Mouse (Mus musculus): Measurements from ENCODE around the gene Sos2. TPM values are rescaled to one million over a fixed set of nuclear protein-coding genes. Genes with fewer than 3 reads are reported as not detected.
"Not testable (repeated sequence)": the region's sequence is repeated elsewhere in the genome, so short reads cannot be mapped to it uniquely, and the experiment has no call there.

Sos2 gene
- polyA plus RNA-seq, 1 experiment from 2014 or later, result 3.3 TPM

GRCm38 (mm10) chr12:69682065-69682787 lies 574 bp upstream of the Sos2 start:
- under 1% methylated on average over 41 of the region's 54 CpGs for WGBS (ENCODE audit: insufficient replicate concordance)
- H3K27ac ChIP-seq (ENCODE audit: low read length), result peak overlapping the region; percentile 97
- peak overlapping the region; percentile 98 for H3K4me3 ChIP-seq (ENCODE audit: low read depth, low read length)
- ATAC-seq (ENCODE audit: low read depth), result peak; percentile 85
- peak overlapping the region; percentile 98 for H3K9ac ChIP-seq (ENCODE audit: low read depth, low read length)
- no peaks in the 10 kb centered on the region for H3K9me3 ChIP-seq (replicated peaks; ENCODE audit: control insufficient read depth, low read length)
- H3K27me3 ChIP-seq (ENCODE audit: control insufficient read depth, insufficient read depth, low read depth, low read length), result no peaks in the 10 kb centered on the region
- no peaks in the 10 kb centered on the region for H3K36me3 ChIP-seq (ENCODE audit: control insufficient read depth, insufficient read depth)
- peaks cover 17% of the 10 kb centered on the region for H3K4me1 ChIP-seq (ENCODE audit: control insufficient read depth, low read depth, low read length)
- peak overlapping the region; percentile 81 for H3K4me2 ChIP-seq (ENCODE audit: low read depth, low read length)

GRCm38 (mm10) chr12:69680635-69681565 lies 752 bp downstream of the Sos2 start:
- Histone ChIP-seq H3K9me3 (replicated peaks; ENCODE audit: control insufficient read depth, low read length) (no peaks in the 10 kb centered on the region), H3K9ac (ENCODE audit: low read depth, low read length) (peak overlapping the region; percentile 98), H3K4me1 (ENCODE audit: control insufficient read depth, low read depth, low read length) (peaks cover 20% of the 10 kb centered on the region), H3K4me2 (ENCODE audit: low read depth, low read length) (peak overlapping the region; percentile 81), H3K4me3 (ENCODE audit: low read depth, low read length) (peak overlapping the region; percentile 98), H3K36me3 (ENCODE audit: control insufficient read depth, insufficient read depth) (no peaks in the 10 kb centered on the region), H3K27me3 (ENCODE audit: control insufficient read depth, insufficient read depth, low read depth, low read length) (no peaks in the 10 kb centered on the region), H3K27ac (ENCODE audit: low read length) (peak overlapping the region; percentile 97)
- peak; percentile 56 for ATAC-seq (ENCODE audit: low read depth)
- WGBS (ENCODE audit: insufficient replicate concordance), result 1% methylated on average over 55 of the region's 56 CpGs

- no peak for ATAC-seq (ENCODE audit: low read depth)
- 74% methylated on average over 4 of the region's 4 CpGs for WGBS (ENCODE audit: insufficient replicate concordance)
- no peak overlapping the region for H3K4me3 ChIP-seq (ENCODE audit: low read depth, low read length)
- H3K9ac ChIP-seq (ENCODE audit: low read depth, low read length), result no peak overlapping the region
- H3K27ac ChIP-seq (ENCODE audit: low read length), result no peak overlapping the region
- H3K27me3 ChIP-seq (ENCODE audit: control insufficient read depth, insufficient read depth, low read depth, low read length), result no peaks in the 10 kb centered on the region
- peaks cover 23% of the 10 kb centered on the region for H3K4me1 ChIP-seq (ENCODE audit: control insufficient read depth, low read depth, low read length)
- H3K4me2 ChIP-seq (ENCODE audit: low read depth, low read length), result no peak overlapping the region
- H3K9me3 ChIP-seq (replicated peaks; ENCODE audit: control insufficient read depth, low read length), result no peaks in the 10 kb centered on the region
- no peaks in the 10 kb centered on the region for H3K36me3 ChIP-seq (ENCODE audit: control insufficient read depth, insufficient read depth)
Observed at GRCm38 (mm10) chr12:69676157-69676556, 5.5 kb downstream of the Sos2 start.

GRCm38 (mm10) chr12:69674576-69675537 lies 6.8 kb downstream of the Sos2 start:
- WGBS (ENCODE audit: insufficient replicate concordance), result 70% methylated on average over 10 of the region's 10 CpGs
- Histone ChIP-seq H3K4me3 (ENCODE audit: low read depth, low read length) (no peak overlapping the region), H3K27ac (ENCODE audit: low read length) (no peak overlapping the region), H3K36me3 (ENCODE audit: control insufficient read depth, insufficient read depth) (no peaks in the 10 kb centered on the region), H3K9me3 (replicated peaks; ENCODE audit: control insufficient read depth, low read length) (no peaks in the 10 kb centered on the region), H3K4me2 (ENCODE audit: low read depth, low read length) (no peak overlapping the region), H3K27me3 (ENCODE audit: control insufficient read depth, insufficient read depth, low read depth, low read length) (no peaks in the 10 kb centered on the region), H3K9ac (ENCODE audit: low read depth, low read length) (no peak overlapping the region), H3K4me1 (ENCODE audit: control insufficient read depth, low read depth, low read length) (peaks cover 15% of the 10 kb centered on the region)
- ATAC-seq (ENCODE audit: low read depth), result peak; percentile 19; the same call in 1 of the 2 replicates

GRCm38 (mm10) chr12:69674176-69674575 lies 7.5 kb downstream of the Sos2 start:
- H3K36me3 ChIP-seq (ENCODE audit: control insufficient read depth, insufficient read depth), result no peaks in the 10 kb centered on the region
- H3K27me3 ChIP-seq (ENCODE audit: control insufficient read depth, insufficient read depth, low read depth, low read length), result no peaks in the 10 kb centered on the region
- H3K9ac ChIP-seq (ENCODE audit: low read depth, low read length), result no peak overlapping the region
- H3K4me1 ChIP-seq (ENCODE audit: control insufficient read depth, low read depth, low read length), result peaks cover 15% of the 10 kb centered on the region
- no peak overlapping the region for H3K27ac ChIP-seq (ENCODE audit: low read length)
- no peaks in the 10 kb centered on the region for H3K9me3 ChIP-seq (replicated peaks; ENCODE audit: control insufficient read depth, low read length)
- H3K4me3 ChIP-seq (ENCODE audit: low read depth, low read length), result no peak overlapping the region
- 78% methylated on average over 1 of the region's 1 CpGs for WGBS (ENCODE audit: insufficient replicate concordance)
- no peak for ATAC-seq (ENCODE audit: low read depth)
- H3K4me2 ChIP-seq (ENCODE audit: low read depth, low read length), result no peak overlapping the region

- no peaks in the 10 kb centered on the region for H3K4me1 ChIP-seq (ENCODE audit: control insufficient read depth, low read depth, low read length)
- 90% methylated on average over 5 of the region's 5 CpGs for WGBS (ENCODE audit: insufficient replicate concordance)
- no peak overlapping the region for H3K4me2 ChIP-seq (ENCODE audit: low read depth, low read length)
- H3K4me3 ChIP-seq (ENCODE audit: low read depth, low read length), result no peak overlapping the region
- no peaks in the 10 kb centered on the region for H3K9me3 ChIP-seq (replicated peaks; ENCODE audit: control insufficient read depth, low read length)
- no peak overlapping the region for H3K27ac ChIP-seq (ENCODE audit: low read length)
- no peaks in the 10 kb centered on the region for H3K36me3 ChIP-seq (ENCODE audit: control insufficient read depth, insufficient read depth)
- ATAC-seq (ENCODE audit: low read depth), result no peak
- no peak overlapping the region for H3K9ac ChIP-seq (ENCODE audit: low read depth, low read length)
- no peaks in the 10 kb centered on the region for H3K27me3 ChIP-seq (ENCODE audit: control insufficient read depth, insufficient read depth, low read depth, low read length)
Observed at GRCm38 (mm10) chr12:69666721-69667120, 14.9 kb downstream of the Sos2 start.

GRCm38 (mm10) chr12:69661658-69662057 lies 20.0 kb downstream of the Sos2 start:
- ATAC-seq (ENCODE audit: low read depth), result no peak
- Histone ChIP-seq H3K4me3 (ENCODE audit: low read depth, low read length) (no peak overlapping the region), H3K36me3 (ENCODE audit: control insufficient read depth, insufficient read depth) (no peaks in the 10 kb centered on the region), H3K27ac (ENCODE audit: low read length) (no peak overlapping the region), H3K27me3 (ENCODE audit: control insufficient read depth, insufficient read depth, low read depth, low read length) (no peaks in the 10 kb centered on the region), H3K4me1 (ENCODE audit: control insufficient read depth, low read depth, low read length) (no peaks in the 10 kb centered on the region), H3K9ac (ENCODE audit: low read depth, low read length) (no peak overlapping the region), H3K9me3 (replicated peaks; ENCODE audit: control insufficient read depth, low read length) (no peaks in the 10 kb centered on the region), H3K4me2 (ENCODE audit: low read depth, low read length) (no peak overlapping the region)
- WGBS (ENCODE audit: insufficient replicate concordance), result 84% methylated on average over 5 of the region's 5 CpGs

- ATAC-seq (ENCODE audit: low read depth), result peak; percentile 64; the same call in 1 of the 2 replicates
- H3K27ac ChIP-seq (ENCODE audit: low read length), result not testable (repeated sequence)
Observed at GRCm38 (mm10) chr12:69653973-69654372, 27.7 kb downstream of the Sos2 start.

More at GRCm38 (mm10) chr12:69653973-69654372, 27.7 kb downstream of the Sos2 start:
- H3K9me3 ChIP-seq (replicated peaks; ENCODE audit: control insufficient read depth, low read length); H3K9ac ChIP-seq (ENCODE audit: low read depth, low read length); H3K4me1 ChIP-seq (ENCODE audit: control insufficient read depth, low read depth, low read length); H3K4me3 ChIP-seq (ENCODE audit: low read depth, low read length); H3K27me3 ChIP-seq (ENCODE audit: control insufficient read depth, insufficient read depth, low read depth, low read length); H3K4me2 ChIP-seq (ENCODE audit: low read depth, low read length); H3K36me3 ChIP-seq (ENCODE audit: control insufficient read depth, insufficient read depth): not testable (repeated sequence)
